Mouse (Mus musculus) urinary bladder, postnatal 10 days (tissue): ENCODE measurements around the gene Irak2.
A peak's percentile ranks its signal among the peaks of the same experiment; 100 is the strongest.
"Not testable (repeated sequence)": the region's sequence is repeated elsewhere in the genome, so short reads cannot be mapped to it uniquely, and the experiment has no call there.

ENCODE experiments used
- DNase-seq: peaks from one replicate; pipeline ENCODE4 v3.0.0; 2022; ENCODE audit warnings: low spot score

The Irak2 gene

DNA sequence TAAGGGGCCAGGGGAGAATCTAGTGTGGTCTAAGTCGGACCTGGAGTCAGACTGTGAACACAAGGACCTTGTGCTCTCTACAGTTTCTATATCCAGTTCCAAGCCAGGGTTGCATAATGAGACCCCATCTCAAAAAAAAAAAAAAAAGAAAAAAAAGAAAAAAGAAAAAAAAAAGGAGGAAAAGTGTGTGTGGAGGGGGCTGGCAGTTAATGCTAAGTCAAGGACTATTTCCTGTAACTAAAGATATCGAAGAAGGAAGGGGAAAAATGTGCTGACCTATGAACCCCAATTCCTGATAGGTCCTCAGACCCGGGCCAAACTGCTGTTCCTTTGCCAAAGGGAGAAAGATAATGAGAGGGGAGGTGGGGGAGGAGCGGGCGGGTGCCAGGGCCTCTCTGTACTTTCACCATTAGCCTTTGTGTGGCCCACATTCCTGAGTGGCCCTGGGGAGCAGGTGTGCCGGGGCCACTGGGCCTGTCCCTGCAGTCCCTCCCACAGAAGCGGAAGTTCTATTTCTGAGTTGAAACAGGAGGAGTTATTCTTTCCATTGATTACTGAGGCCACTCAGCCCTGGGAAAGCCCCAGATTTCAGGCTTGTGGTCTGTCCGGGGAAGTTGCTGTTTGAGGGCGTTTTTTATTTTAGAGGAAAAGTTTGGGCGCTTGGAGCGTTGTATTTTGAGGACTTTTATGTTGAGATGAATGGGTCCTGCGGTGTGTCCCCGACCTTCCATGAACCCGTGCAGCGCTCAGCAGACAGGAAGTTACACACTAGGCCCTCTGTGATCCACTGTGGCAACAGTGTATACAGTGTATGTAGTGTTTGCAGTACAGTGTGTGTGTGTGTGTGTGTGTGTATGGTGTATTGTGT, 30.3 kb downstream of the Irak2 start:
- no peak for DNase-seq

DNA sequence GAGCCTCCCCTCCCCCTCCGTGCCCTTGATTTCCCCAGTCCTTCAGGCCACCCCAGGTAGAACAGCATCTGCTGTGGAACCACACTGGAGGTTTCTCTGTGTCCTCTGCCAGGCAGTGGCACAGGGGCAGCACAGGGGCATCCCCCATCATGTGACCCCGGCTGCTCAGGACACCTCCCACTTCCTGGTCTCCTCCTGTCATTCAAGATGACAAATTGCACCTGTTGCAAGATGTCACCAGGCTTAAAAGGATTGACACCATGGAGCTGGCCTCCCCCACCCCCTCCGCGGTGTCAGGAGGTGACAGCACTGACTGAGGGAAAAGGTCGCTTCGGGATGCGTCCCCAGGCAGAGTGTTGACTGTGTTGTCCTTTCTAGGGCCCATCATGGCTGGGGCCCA, 31.6 kb downstream of the Irak2 start:
- no peak for DNase-seq

DNA sequence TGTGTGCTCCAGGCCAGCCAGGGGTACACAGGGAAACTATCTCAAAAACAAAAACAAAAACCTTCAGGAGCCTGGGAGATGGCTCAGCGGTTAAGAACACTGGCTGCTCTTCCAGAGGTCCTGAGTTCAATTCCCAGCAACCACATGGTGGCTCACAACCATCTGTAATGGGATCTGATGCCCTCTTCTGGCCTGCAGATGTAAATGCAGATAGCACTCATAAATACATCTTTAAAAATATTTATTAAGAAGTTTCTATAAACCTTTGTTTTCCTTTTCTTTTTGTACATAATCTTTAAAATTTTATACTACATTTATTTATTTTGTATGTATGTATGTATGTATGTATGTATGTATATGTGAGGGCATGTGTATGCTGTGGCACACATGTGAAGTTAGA, 33.8 kb downstream of the Irak2 start:
- DNase-seq: not testable (repeated sequence)

DNA sequence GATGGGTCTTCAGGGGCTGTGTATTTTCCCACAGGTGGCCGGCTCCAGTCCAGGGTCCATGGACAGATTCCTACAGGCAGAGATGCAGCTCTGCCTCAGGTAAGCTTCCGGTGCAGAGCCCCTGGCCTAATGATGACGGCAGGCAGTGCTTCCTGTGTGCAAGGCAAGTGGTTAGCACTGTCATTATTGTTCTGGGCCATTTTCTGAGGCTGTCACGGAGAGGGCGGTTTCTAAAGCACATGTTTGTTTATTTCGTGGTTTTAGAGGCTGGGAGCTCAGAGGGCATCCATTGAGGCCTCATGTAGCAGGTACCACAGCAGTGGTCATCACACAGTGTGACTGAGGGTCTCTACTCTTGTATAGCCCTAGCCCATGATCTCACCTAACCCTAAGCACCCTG, 34.7 kb downstream of the Irak2 start:
- no peak for DNase-seq

DNA sequence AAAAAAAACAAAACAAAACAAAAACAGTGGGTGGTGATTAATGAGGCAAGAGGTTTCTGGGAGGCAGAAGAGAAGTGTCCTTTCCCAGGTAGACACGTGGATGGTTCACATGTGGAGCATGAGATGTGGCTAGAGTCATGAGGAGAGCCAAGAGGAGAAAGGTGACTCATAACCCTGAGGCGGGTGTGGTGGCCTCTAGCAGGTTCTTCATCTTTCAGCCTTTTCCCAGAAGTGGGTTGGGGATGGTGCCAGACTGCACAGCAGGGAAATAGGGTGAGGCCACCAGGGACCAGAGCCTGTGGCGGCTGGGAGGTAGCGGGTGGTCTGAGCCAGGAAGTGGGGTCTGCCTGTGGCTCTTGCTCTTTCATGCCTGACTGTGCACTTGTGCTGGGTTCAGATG, 37.0 kb downstream of the Irak2 start:
- no peak for DNase-seq

DNA sequence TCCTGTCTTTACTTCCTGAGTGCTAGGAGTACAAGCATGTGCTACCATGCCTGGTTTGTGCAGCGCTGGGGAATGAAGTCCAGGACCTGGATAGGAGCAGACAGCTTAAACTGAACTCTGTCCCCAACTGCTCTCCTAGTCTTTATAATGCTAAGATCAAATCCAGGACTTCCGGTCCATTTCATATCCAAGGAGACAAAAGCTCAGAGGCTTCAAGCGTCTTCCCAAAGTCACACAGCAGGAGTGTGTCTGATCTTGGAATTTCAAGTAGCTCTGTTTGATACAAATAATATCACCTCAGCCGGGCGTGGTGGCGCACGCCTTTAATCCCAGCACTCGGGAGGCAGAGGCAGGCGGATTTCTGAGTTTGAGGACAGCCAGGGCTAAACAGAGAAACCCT, 37.7 kb downstream of the Irak2 start:
- DNase-seq: no peak

DNA sequence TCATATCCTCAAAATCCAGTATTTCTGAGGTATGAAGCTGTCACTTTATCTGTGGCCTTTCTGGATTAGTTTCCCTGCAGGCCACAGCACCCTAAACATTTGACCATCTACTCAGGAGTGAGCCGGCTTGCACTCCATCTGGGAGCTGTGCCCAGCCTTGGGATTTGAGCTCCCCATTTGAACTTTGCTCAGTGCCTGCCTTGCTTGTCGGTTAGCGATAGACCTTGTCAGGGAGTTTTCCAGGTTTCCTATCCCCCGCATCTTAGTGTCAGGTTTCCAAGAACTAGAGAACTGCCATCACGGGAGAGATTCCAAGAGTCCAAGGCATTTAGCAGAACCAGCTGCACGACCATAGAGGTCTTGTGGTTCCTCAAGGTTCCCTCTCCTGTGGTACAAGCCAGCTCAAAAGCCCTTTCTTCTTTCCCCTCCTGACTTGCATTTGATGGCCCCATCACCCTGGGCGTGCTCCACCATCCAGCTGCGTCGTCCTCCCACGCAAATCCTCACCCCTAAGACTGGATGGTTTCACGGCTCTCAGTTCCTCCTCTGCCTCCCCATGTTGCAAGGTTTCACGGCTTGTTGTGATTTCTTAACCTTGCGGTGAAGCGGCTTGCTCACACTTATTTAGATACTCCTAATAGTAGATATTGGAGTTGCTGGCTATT, 38.9 kb downstream of the Irak2 start:
- no peak for DNase-seq

DNA sequence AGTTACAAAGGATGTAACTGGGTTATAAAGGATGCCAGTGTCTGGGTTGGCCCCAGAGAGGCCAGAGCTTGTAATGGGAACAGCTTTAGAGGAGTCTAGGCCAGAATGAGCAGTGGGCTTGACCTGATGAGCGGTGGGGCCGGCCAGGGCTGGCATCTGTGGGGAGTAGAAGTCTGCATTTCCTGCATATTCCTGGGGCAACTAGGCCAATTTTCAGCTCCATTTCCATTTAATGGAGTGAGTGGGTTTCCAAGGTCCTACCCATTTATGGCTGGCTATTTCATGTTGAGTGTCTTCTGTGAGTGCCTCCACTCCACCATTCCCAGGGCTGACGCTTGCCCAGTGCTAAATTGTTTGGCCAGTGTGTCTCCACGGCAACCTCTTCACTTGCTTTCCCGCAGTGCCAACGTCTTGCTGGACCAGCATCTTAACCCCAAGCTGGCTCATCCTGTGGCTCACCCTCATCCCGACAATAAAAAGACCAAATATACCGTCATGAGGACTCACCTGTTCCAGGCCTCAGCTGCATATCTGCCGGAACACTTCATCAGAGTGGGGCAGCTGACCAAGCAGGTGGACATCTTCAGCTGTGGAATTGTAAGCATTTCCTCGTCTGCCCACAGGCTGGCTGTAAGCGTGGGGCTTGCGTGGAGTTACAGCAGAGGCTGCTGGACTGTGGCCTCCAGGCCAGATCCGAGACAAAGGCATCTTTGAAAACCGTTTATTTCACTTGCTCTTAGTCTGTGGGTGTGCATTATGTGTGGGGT, 40.2 kb downstream of the Irak2 start:
- no peak for DNase-seq

DNA sequence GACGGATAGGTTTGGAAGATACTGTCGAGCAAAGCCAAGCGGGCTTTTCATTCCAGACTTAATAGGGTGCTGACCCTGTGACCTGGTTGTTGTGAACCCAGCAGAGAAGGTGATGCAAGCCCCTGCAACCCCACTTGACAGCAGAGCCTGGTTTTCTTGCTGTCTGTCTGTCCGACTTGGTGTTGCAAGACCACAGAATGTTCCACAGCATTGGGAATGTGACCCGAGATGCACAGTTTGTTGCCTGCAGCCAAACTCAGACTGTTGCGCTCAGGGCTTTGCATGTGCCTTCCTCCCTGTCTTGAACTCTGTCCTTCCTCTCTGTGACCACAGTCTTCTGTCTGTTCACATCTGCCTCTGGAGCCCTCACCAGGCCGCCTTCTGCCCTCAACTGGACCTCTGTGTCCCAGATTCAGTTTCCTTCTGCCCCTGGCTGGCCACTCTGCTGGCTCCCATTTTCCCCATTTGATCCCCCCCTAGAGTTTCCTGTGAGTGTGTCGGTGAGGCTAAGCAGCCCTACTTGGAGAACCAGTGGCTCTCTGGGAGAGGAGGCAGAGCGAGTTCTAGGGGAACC, 41.8 kb downstream of the Irak2 start:
- DNase-seq: no peak

DNA sequence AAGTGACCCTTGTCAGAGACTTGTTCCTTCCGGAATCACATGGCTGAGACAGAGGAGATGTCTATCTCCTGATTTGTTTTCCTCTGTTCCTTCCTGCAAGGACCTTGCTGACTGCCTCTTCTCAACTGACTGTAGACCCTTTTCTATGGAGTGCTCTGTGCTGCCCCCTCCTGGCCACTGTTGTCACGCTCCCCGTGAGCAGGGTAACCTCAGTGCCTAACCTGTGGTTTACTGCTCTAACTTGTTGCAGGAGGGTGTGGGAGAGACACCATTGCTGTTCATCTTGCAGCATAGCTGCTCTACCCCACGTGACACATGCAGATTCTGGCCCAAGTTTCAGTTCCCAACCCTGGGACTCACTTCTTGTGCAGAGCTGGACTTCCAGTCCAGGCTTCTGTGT, 43.0 kb downstream of the Irak2 start:
- DNase-seq: peak; percentile 61

DNA sequence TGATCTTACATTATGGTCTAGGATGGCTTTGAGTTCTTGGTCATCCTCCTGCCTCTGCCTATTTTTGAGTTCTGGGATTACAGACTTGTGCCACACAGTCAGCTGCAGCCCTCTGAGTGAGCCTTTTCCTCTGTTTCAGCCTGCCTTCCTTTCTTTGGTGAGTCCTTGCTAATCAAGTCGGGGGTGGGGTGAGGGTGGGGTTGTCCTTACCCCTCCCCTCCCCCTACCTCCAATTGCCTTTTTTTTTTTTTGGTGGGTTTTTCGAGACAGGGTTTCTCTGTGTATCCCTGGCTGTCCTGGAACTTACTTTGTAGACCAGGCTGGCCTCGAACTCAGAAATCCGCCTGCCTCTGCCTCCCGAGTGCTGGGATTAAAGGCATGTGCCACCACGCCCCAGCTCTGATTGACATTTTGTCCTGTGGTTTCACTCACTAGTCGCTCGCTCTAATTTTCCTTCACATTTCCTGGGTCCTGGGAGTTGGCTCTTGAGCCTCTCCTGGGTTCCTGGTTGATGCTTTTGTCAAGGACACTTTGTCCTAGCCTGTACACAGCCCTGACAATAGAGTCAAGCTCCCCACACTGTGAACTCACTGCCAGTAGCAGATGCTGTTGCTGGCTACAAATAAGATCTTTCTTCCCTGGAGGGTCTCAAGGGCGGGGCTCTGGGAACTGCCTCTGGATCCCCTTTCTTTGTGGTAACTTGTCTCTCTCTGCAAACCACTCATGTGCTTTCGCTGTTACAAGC, 45.0 kb downstream of the Irak2 start:
- DNase-seq: no peak

DNA sequence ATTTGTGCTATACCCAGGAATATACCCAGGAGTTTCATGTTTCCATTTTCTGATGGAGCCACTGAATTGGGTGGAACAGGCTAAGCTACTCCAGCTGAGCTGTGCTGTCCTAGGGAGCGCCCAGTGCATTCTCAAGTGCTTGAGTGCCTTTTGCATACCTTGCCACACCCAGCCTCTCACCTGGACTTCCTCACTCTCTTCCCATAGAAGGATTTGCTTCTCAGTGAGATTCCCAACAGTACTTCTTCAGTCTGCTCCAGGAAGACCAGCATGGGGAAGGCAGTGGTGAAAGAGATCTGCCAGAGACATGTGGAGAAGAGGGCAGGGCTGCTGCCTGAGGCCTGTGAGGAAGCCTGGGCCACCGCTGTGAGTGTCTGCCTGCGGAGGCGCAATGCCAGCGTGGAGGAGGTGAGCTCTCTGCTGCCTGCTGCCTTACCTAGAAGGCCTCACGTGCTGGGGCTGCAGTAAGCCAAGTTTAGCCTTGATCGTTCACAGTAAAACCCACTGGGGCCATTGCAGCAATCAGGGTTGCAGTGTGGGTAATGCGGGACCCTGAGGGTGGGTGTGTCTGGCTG, 48.4 kb downstream of the Irak2 start:
- no peak for DNase-seq

DNA sequence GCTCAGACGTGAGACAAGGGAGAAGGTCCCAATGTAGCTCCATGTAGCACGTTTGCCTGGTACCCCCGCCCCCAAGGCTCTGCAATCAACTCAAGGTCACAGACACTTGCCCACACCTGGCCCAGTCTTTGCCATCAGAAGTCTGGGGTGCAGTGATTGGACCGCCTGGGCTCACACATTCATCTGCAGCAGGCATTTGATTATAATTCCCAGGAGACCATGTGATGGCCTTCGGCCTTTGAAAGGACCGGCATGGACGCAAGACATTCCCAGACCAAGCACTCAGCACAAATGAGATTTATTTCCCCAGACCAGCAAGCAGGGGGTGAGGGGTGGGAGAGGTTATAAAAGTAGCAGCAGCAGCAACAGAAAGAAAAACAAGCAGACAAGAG, 51.7 kb downstream of the Irak2 start:
- no peak for DNase-seq

DNA sequence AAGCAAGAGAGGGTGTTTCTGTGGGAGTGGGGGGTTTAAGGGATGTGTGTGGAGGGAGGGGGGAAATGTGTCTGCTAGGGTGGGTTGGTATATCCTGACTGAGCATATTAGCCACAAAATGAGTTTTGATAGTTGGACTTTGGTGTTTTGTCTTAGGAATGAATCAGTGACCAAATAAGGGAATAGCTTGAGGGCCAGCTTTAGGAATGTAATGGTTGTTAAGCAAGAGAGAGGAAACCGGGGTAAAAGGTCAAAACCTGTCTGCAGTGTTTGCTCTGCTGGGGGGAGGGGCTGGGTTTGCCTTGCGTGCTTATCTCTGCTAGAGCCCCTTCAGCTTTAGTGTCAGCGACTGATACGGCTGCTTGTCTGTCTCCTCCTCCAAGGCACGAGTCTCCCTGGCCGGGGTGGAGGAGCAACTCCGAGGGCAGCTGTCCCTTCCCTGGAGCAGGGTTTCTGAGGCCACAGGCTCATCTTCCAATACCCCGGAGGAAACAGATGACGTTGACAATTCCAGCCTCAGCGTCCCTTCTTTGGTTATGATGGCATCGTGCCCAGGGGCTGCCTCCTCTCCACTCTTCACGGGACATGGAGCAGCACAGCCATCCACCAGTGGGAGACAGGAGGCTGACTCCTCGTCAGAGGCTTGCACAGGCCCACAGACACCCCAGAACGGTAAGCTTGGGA, 52.3 kb downstream of the Irak2 start:
- no peak for DNase-seq

DNA sequence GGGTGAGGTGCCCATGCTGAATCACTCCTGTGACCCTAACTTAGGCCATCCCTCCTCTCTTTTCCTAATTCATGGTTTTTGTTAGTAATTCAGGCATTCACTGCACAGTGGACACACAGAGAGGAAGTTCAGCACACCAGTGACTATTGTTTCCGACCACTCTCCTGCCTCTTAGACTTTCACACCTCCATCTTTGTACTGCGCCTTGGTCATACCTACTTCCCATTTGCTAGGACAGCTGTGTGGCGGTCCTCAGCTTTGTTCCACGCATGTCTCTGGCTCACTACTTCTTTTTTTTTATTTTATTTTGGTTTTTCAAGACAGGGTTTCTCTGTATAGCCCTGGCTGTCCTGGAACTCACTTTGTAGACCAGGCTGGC, 52.8 kb downstream of the Irak2 start:
- DNase-seq: no peak

DNA sequence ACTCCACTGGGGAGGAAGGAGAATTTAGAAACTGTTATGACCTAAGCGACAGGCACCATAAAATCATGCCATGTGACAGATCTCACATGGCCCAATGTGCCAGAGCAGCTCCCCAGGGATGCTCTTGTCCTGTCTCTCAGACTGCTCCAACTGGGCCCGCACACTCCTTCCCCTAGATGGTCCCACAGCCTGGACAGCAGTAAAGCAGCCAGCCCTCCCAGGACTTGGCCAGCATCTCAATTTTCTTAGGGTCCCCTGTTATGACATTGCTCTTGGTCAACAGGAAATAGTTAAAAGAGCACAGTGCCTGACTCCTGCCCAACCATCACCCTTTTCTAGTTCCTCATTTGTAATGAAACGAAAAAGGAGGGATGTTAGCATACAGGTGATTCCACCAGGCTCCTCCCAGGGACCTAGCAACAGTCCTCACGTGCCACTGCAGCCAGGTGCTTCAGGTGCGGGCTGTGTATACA, 54.4 kb downstream of the Irak2 start:
- DNase-seq: no peak

DNA sequence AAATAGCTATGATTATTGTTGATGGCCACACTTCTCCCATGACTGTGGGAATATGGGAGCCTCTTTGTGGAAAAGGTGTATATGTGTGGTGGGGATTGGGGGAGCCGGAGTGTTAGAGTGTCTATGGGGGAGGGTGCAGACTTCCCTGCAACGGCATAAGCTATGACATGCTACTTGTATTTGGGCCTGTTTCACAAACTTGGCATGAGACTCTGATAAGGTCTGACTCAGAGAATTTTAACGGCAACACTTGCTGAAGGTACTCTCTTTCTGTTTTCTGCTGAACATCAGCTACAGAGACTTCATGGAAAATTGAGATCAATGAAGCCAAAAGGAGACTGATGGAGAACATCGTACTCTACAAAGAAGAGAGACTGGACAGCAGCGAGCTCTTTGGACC, 55.1 kb downstream of the Irak2 start:
- no peak for DNase-seq

DNA sequence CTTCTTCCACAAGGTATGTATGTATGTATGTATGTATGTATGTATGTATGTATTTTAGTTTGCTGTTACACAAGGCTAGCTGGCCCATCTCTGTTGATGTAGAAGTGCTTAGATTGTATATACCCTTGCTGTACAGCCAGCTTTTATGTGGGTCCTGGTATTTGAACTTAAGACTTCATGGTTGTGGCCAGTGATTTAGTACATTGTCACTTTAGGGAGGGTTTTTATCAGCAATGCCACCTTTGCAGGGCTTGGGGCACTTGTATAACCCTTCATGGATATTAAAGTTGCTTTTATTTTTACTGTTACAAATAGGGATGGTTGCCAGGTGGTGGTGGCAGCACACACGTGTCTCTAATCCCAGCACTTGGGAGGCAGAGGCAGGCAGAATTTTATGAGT, 56.9 kb downstream of the Irak2 start:
- no peak for DNase-seq

DNA sequence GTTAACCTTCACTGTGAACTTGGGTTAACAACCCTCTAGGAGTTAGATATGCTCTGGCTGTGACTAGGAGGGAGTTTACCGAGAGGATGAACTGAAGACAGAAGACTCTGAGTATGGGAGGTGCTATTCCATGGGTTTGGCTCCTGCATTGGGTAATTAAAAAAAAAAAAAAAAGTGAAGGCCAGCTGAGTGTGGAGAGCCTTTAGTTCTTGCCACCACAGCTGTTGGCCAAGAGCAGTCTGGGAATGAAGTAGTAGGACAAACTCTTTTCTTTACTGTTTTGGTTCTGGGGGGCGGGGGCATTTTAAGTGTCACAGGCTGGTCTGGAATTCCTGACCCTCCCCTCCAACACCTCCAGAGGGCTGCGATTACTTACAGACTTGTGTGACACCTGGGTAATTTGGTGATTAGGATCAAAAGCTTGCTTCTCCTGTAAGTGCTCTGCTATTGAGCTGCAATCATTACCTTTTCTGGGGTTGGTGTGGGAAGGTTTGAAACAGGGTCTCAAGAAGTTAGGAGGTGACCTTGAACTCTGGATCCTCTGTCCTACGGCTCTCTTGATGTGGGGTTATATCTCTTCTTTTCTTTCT, 57.6 kb downstream of the Irak2 start:
- DNase-seq: no peak

DNA sequence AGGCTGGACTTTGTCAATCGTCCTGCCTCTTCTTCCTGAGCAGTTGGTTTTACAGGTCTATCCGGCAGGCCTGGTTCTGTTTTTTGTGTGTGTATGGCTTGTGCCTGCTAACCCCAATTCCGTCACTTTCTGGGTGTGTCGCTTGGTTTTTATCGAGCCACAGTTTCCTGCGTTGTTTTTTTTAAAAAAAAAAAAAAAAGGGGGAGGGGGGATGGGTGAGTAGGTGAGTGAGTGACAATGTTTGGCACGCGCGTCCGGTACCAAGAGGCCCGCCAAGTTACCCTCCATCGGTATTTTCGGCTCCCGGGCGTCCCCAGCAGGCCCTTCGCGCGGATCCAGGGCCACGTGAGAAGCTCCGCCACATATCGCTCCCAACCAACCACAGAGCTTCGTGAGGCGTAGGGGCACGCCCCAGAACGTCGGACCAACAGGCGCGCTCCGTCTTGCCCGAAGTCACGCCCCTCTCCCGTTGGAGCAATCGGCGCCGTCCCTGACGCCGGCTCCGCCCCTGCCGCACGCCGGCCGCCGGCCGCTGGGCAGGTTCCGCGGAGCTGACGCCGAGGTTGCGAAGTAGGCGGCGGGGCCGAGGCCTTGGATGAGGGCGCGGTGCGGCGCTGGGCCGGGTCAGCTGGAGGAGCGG, 58.4 kb downstream of the Irak2 start, which contains the start of gene Tatdn2:
Tatdn2 (plus strand) TSS at position 469 of the 640 bp plus-strand sequence.
- peak; percentile 80 for DNase-seq
